Mouse (Mus musculus) kidney, postnatal 0 days (tissue): ENCODE results near the gene Tle4. TPM values are rescaled to one million over a fixed set of nuclear protein-coding genes. Genes with fewer than 3 reads are reported as not detected.

Experiments
- ATAC-seq: fragments of 200-750 bp; cut with Nextera tagmentation; replicated peaks from 2 replicates; pipeline ENCODE4 v1.8.0; 2017; ENCODE audit warnings: low read depth, moderate number of reproducible peaks, moderate TSS enrichment, moderate library complexity; ENCODE audit not compliant: low FRiP score
- DNase-seq: peaks from one replicate; pipeline ENCODE4 v3.0.0-alpha.2; 2016; ENCODE audit warnings: low spot score
- H3K27ac ChIP-seq: fragments of 300-500 bp; sonication (generic); 2 replicates; pipeline ENCODE4 v1.5.1; 2014; ENCODE audit warnings: mild to moderate bottlenecking
- H3K27me3 ChIP-seq: fragments of 300-500 bp; sonication (generic); 2 replicates; pipeline ENCODE4 v1.6.1; 2014; ENCODE audit warnings: low read length, mixed read lengths; ENCODE audit not compliant: insufficient read depth
- H3K36me3 ChIP-seq: fragments of 300-500 bp; sonication (generic); 2 replicates; pipeline ENCODE4 v1.6.1; 2014; ENCODE audit warnings: low read length, mixed read lengths; ENCODE audit not compliant: insufficient read depth
- H3K4me1 ChIP-seq: fragments of 300-500 bp; sonication (generic); replicated peaks from 2 replicates; pipeline ENCODE4 v1.6.1; 2014; ENCODE audit warnings: antibody characterized with exemption, low read length, mixed read lengths; ENCODE audit not compliant: insufficient read depth
- H3K4me2 ChIP-seq: fragments of 300-500 bp; sonication (generic); 2 replicates; pipeline ENCODE4 v1.6.1; 2014; ENCODE audit warnings: mild to moderate bottlenecking, low read length, moderate library complexity, mixed read lengths
- H3K4me3 ChIP-seq: fragments of 300-500 bp; sonication (generic); replicated peaks from 2 replicates; pipeline ENCODE4 v1.5.1; 2014; ENCODE audit warnings: low read depth, low read length
- H3K9ac ChIP-seq: fragments of 300-500 bp; sonication (generic); 2 replicates; pipeline ENCODE4 v1.6.1; 2014; ENCODE audit warnings: low read depth, low read length
- H3K9me3 ChIP-seq: fragments of 300-500 bp; sonication (generic); replicated peaks from 2 replicates; pipeline ENCODE4 v1.6.1; 2016; ENCODE audit warnings: low read length, inconsistent platforms, mixed read lengths
- CTCF ChIP-seq: IDR thresholded peaks from 2 replicates; pipeline ENCODE4 v1.5.1; 2016; ENCODE audit warnings: antibody characterized with exemption, low read depth, mild to moderate bottlenecking, moderate library complexity
- WGBS: fragments of 180-500 bp; shearing (Covaris S2); extraction: QIAGEN DNeasy Blood & Tissue Kit; methylation state at CpG from one replicate; pipeline ENCODE4 v1.1.7; 2014; 5-methylcytosine and 5-hydroxymethylcytosine counted together
- polyA plus RNA-seq: library from polyadenylated mRNA; unstranded; fragments of >200 nt; fragmentation: Nextera tagmentation; extraction: Ambion mirVana; gene quantifications from 2 replicates; pipeline ENCODE4 v1.2.1, GENCODE M21; 2015

Gene Tle4
- polyA plus RNA-seq, 1 experiment from 2014 or later, result 12.8 TPM

- H3K4me1 ChIP-seq, result no peaks in the 10 kb centered on the region
- H3K36me3 ChIP-seq, result no peaks in the 10 kb centered on the region
- no peaks in the 10 kb centered on the region for H3K9me3 ChIP-seq
- H3K4me2 ChIP-seq, result no peak overlapping the region
- TF ChIP-seq CTCF, result no peak
- H3K4me3 ChIP-seq, result no peak overlapping the region
- H3K27ac ChIP-seq, result no peak overlapping the region
- H3K27me3 ChIP-seq, result no peaks in the 10 kb centered on the region
- ATAC-seq (no peak), DNase-seq (no peak)
- H3K9ac ChIP-seq, result no peak overlapping the region
- WGBS, result 80% methylated on average over 5 of the region's 5 CpGs
Measured at GRCm38 (mm10) chr19:14416845-14417244, 181.0 kb downstream of the Tle4 start.

GRCm38 (mm10) chr19:14415996-14416395 lies 181.9 kb downstream of the Tle4 start:
- ATAC-seq (no peak), DNase-seq (no peak)
- Histone ChIP-seq H3K4me2 (no peak overlapping the region), H3K27ac (no peak overlapping the region), H3K9me3 (no peaks in the 10 kb centered on the region), H3K4me3 (no peak overlapping the region), H3K36me3 (no peaks in the 10 kb centered on the region), H3K27me3 (no peaks in the 10 kb centered on the region), H3K9ac (no peak overlapping the region), H3K4me1 (no peaks in the 10 kb centered on the region)
- WGBS, result 77% methylated on average over 6 of the region's 6 CpGs
- no peak for TF ChIP-seq CTCF

GRCm38 (mm10) chr19:14414957-14415356 lies 182.9 kb downstream of the Tle4 start:
- ATAC-seq (no peak), DNase-seq (no peak)
- Histone ChIP-seq H3K4me3 (no peak overlapping the region), H3K9ac (no peak overlapping the region), H3K27ac (no peak overlapping the region), H3K9me3 (no peaks in the 10 kb centered on the region), H3K36me3 (no peaks in the 10 kb centered on the region), H3K4me1 (no peaks in the 10 kb centered on the region), H3K4me2 (no peak overlapping the region), H3K27me3 (no peaks in the 10 kb centered on the region)
- WGBS, result 28% methylated on average over 4 of the region's 4 CpGs
- TF ChIP-seq CTCF, result no peak

GRCm38 (mm10) chr19:14406603-14407002 lies 191.2 kb downstream of the Tle4 start:
- H3K9me3 ChIP-seq, result no peaks in the 10 kb centered on the region
- ATAC-seq, result no peak
- no peak overlapping the region for H3K4me3 ChIP-seq
- 62% methylated on average over 10 of the region's 10 CpGs for whole genome bisulfite sequencing
- no peaks in the 10 kb centered on the region for H3K36me3 ChIP-seq
- H3K4me2 ChIP-seq, result no peak overlapping the region
- DNase-seq, result no peak
- H3K4me1 ChIP-seq, result no peaks in the 10 kb centered on the region
- TF ChIP-seq CTCF, result no peak
- no peaks in the 10 kb centered on the region for H3K27me3 ChIP-seq
- H3K9ac ChIP-seq, result no peak overlapping the region
- H3K27ac ChIP-seq, result no peak overlapping the region
